Mouse (Mus musculus) ES-Bruce4 (cell line): Measurements from ENCODE around the gene Ddx19b.

Source experiments
- CTCF ChIP-seq: IDR thresholded peaks from one replicate; pipeline ENCODE4 v1.8.1; 2011; ENCODE audit warnings: low read depth, low read length
- EP300 ChIP-seq: IDR thresholded peaks from 2 replicates; pipeline ENCODE4 v1.6.1; 2011; ENCODE audit warnings: low read depth, low read length; ENCODE audit not compliant: insufficient read depth
- POLR2A ChIP-seq: IDR thresholded peaks from one replicate; pipeline ENCODE4 v1.8.1; 2011; ENCODE audit warnings: low read length; ENCODE audit not compliant: insufficient read depth

DNA sequence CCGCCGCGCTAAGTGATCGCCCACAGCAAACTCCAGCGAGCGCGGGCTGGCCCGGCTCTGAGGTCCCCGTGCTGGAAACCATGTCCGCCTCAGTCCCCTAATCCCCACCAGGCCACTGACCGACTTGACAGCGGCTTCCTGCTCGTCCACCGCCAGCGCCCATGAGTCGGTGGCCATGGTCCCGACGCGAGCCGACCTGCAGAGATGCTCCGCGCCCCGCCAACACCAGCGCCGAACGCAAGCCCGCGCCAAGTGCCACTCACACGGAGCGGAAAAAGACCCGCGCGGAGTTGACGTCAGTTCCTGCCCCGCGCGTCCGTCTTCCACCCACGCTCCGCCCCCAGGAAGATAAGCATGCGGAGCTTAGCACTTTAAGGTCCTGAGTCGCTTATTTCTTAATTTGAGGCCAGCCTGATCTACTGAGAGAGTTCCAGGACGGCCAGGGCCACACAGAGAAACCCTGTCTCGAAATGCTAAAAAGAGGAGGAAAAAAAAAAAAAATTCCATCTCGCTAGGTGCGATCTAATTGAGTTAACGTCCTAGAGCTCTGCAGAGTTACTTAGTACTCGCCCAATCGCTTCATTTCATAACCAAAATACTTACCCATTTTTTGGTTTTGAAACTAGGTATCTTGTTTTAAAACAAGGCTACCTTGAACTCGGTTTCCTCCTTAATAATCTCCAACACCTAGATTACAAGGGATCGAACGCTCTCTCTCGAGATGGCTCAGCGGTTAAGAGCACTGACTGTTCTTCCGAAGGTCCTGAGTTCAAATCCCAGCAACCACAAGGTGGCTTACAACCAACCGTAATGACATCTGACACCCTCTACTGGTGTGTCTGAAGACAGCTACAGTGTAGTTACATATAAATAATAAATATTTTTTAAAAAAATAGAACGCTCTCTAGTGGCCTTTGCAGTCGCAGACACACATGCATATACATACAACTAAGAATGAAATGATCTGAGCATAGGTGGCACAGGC lies 33.7 kb downstream of the Ddx19b start, which contains the start of gene Ddx19a:
- peak; percentile 36 for TF ChIP-seq POLR2A
- no peak for TF ChIP-seq CTCF
- no peak for TF ChIP-seq EP300
